Mouse (Mus musculus) ovary, adult 18-20 months (tissue): Measurements from ENCODE around the gene Pbx1.
A peak's percentile ranks its signal among the peaks of the same experiment; 100 is the strongest.

Source experiments
- DNase-seq: peaks from one replicate; pipeline ENCODE4 v3.0.0; 2022; ENCODE audit warnings: low spot score, mixed read lengths

Gene Pbx1

GRCm38 (mm10) chr1:168268224-168268623 lies 163.8 kb downstream of the Pbx1 start:
- DNase-seq, result no peak

- DNase-seq, result peak; percentile 40
These were observed 166.3 kb downstream of the Pbx1 start for GRCm38 (mm10) chr1:168265594-168266390.

- no peak for DNase-seq
These were observed 167.0 kb downstream of the Pbx1 start for GRCm38 (mm10) chr1:168265090-168265489.

- no peak for DNase-seq
These were observed 171.7 kb downstream of the Pbx1 start for GRCm38 (mm10) chr1:168260391-168260790.

GRCm38 (mm10) chr1:168258856-168259255 lies 173.2 kb downstream of the Pbx1 start:
- no peak for DNase-seq

GRCm38 (mm10) chr1:168255347-168255908 lies 176.6 kb downstream of the Pbx1 start:
- no peak for DNase-seq

GRCm38 (mm10) chr1:168246968-168247724 lies 184.9 kb downstream of the Pbx1 start:
- DNase-seq, result no peak

GRCm38 (mm10) chr1:168245539-168245938 lies 186.5 kb downstream of the Pbx1 start:
- no peak for DNase-seq

GRCm38 (mm10) chr1:168243759-168244158 lies 188.3 kb downstream of the Pbx1 start:
- peak; percentile 82 for DNase-seq

- DNase-seq, result no peak
These were observed 189.0 kb downstream of the Pbx1 start for GRCm38 (mm10) chr1:168243068-168243467.

GRCm38 (mm10) chr1:168241316-168241715 lies 190.8 kb downstream of the Pbx1 start:
- no peak for DNase-seq

GRCm38 (mm10) chr1:168240846-168241245 lies 191.2 kb downstream of the Pbx1 start:
- no peak for DNase-seq

- no peak for DNase-seq
These were observed 191.7 kb downstream of the Pbx1 start for GRCm38 (mm10) chr1:168240386-168240785.

GRCm38 (mm10) chr1:168236101-168236500 lies 196.0 kb downstream of the Pbx1 start:
- DNase-seq, result no peak

- DNase-seq, result peak; percentile 58
These were observed 197.7 kb downstream of the Pbx1 start for GRCm38 (mm10) chr1:168234355-168234754.

GRCm38 (mm10) chr1:168233182-168233581 lies 198.9 kb downstream of the Pbx1 start:
- DNase-seq, result no peak

GRCm38 (mm10) chr1:168231548-168232429 lies 200.3 kb downstream of the Pbx1 start:
- DNase-seq, result no peak

GRCm38 (mm10) chr1:168230858-168231257 lies 201.2 kb downstream of the Pbx1 start:
- no peak for DNase-seq

GRCm38 (mm10) chr1:168230134-168230533 lies 201.9 kb downstream of the Pbx1 start:
- no peak for DNase-seq

GRCm38 (mm10) chr1:168228756-168229526 lies 203.1 kb downstream of the Pbx1 start:
- no peak for DNase-seq

GRCm38 (mm10) chr1:168226150-168226549 lies 205.9 kb downstream of the Pbx1 start:
- no peak for DNase-seq
